Mouse (Mus musculus) kidney, embryonic 14.5 days (tissue): ENCODE data around the gene Fut8. TPM values are rescaled to one million over a fixed set of nuclear protein-coding genes. Genes with fewer than 3 reads are reported as not detected.

ENCODE experiments used
- ATAC-seq: fragments of 200-750 bp; cut with Nextera tagmentation; 2 replicates; pipeline ENCODE4 v1.8.0; 2017; ENCODE audit warnings: moderate number of reproducible peaks, mild to moderate bottlenecking, moderate TSS enrichment, moderate library complexity; ENCODE audit not compliant: low FRiP score, low TSS enrichment
- H3K27ac ChIP-seq: fragments of 300-500 bp; sonication (generic); 2 replicates; pipeline ENCODE4 v1.5.1; 2014; ENCODE audit warnings: low read depth, mild to moderate bottlenecking, low read length, moderate library complexity, mixed read lengths
- H3K27me3 ChIP-seq: fragments of 300-500 bp; sonication (generic); 2 replicates; pipeline ENCODE4 v1.6.1; 2014; ENCODE audit warnings: mild to moderate bottlenecking, low read length; ENCODE audit not compliant: control insufficient read depth, insufficient read depth
- H3K36me3 ChIP-seq: fragments of 300-500 bp; sonication (generic); 2 replicates; pipeline ENCODE4 v1.6.1; 2014; ENCODE audit warnings: low read length, mixed read lengths; ENCODE audit not compliant: control insufficient read depth, insufficient read depth
- H3K4me1 ChIP-seq: fragments of 300-500 bp; sonication (generic); 2 replicates; pipeline ENCODE4 v1.6.1; 2014; ENCODE audit warnings: low read length, mixed read lengths; ENCODE audit not compliant: control insufficient read depth, insufficient read depth
- H3K4me2 ChIP-seq: fragments of 300-500 bp; sonication (generic); replicated peaks from 2 replicates; pipeline ENCODE4 v1.6.1; 2014; ENCODE audit warnings: low read depth, mild to moderate bottlenecking, low read length
- H3K4me3 ChIP-seq: fragments of 300-500 bp; sonication (generic); 2 replicates; pipeline ENCODE4 v1.5.1; 2014; ENCODE audit warnings: mild to moderate bottlenecking, low read length
- H3K9ac ChIP-seq: fragments of 300-500 bp; sonication (generic); 2 replicates; pipeline ENCODE4 v1.6.1; 2014; ENCODE audit warnings: low read depth, mild to moderate bottlenecking, low read length, moderate library complexity
- H3K9me3 ChIP-seq: fragments of 300-500 bp; sonication (generic); 2 replicates; pipeline ENCODE4 v1.6.1; 2016; ENCODE audit warnings: low read length; ENCODE audit not compliant: control insufficient read depth
- WGBS: fragments of 180-500 bp; shearing (Covaris S2); extraction: QIAGEN DNeasy Blood & Tissue Kit; methylation state at CpG from one replicate; pipeline ENCODE4 v1.1.7; 2014; 5-methylcytosine and 5-hydroxymethylcytosine counted together
- polyA plus RNA-seq: library from polyadenylated mRNA; unstranded; fragments of >200 nt; fragmentation: Nextera tagmentation; extraction: Ambion mirVana; gene quantifications from 2 replicates; pipeline ENCODE4 v1.2.1, GENCODE M21; 2014

Gene Fut8
- polyA plus RNA-seq, 1 experiment from 2014 or later = 25.7 TPM

GRCm38 (mm10) chr12:77491478-77491877 is 253.6 kb downstream of the Fut8 start:
- Histone ChIP-seq H3K4me2 (no peak overlapping the region), H3K9me3 (no peaks in the 10 kb centered on the region), H3K4me1 (no peaks in the 10 kb centered on the region), H3K27ac (no peak overlapping the region), H3K4me3 (no peak overlapping the region), H3K27me3 (no peaks in the 10 kb centered on the region), H3K9ac (no peak overlapping the region), H3K36me3 (no peaks in the 10 kb centered on the region)
- no peak for ATAC-seq
- 80% methylated on average over 3 of the region's 3 CpGs for WGBS

GRCm38 (mm10) chr12:77495781-77496180 is 257.9 kb downstream of the Fut8 start:
- Histone ChIP-seq H3K4me1 (no peaks in the 10 kb centered on the region), H3K4me2 (no peak overlapping the region), H3K4me3 (no peak overlapping the region), H3K9me3 (no peaks in the 10 kb centered on the region), H3K36me3 (no peaks in the 10 kb centered on the region), H3K27ac (no peak overlapping the region), H3K27me3 (no peaks in the 10 kb centered on the region), H3K9ac (no peak overlapping the region)
- 97% methylated on average over 1 of the region's 1 CpGs for WGBS
- ATAC-seq = no peak

GRCm38 (mm10) chr12:77498153-77498552 is 260.2 kb downstream of the Fut8 start:
- 81% methylated on average over 2 of the region's 2 CpGs for WGBS

GRCm38 (mm10) chr12:77500439-77501055 is 262.6 kb downstream of the Fut8 start:
- H3K27ac ChIP-seq = no peak overlapping the region
- H3K4me1 ChIP-seq = no peaks in the 10 kb centered on the region
- peak; percentile 36; the same call in 1 of the 2 replicates for ATAC-seq
- no peak overlapping the region for H3K4me2 ChIP-seq
- no peak overlapping the region for H3K4me3 ChIP-seq
- H3K9me3 ChIP-seq = no peaks in the 10 kb centered on the region
- WGBS = 35% methylated on average over 5 of the region's 5 CpGs
- H3K9ac ChIP-seq = no peak overlapping the region
- H3K27me3 ChIP-seq = no peaks in the 10 kb centered on the region
- no peaks in the 10 kb centered on the region for H3K36me3 ChIP-seq

More at GRCm38 (mm10) chr12:77498153-77498552, 260.2 kb downstream of the Fut8 start:
- Histone ChIP-seq H3K4me3 (no peak overlapping the region), H3K9ac (no peak overlapping the region), H3K4me2 (no peak overlapping the region), H3K36me3 (no peaks in the 10 kb centered on the region), H3K9me3 (no peaks in the 10 kb centered on the region), H3K4me1 (no peaks in the 10 kb centered on the region), H3K27me3 (no peaks in the 10 kb centered on the region), H3K27ac (no peak overlapping the region)
- no peak for ATAC-seq

GRCm38 (mm10) chr12:77501466-77502240 is 263.7 kb downstream of the Fut8 start:
- H3K4me1 ChIP-seq = no peaks in the 10 kb centered on the region
- no peak overlapping the region for H3K4me2 ChIP-seq
- H3K36me3 ChIP-seq = no peaks in the 10 kb centered on the region
- H3K27me3 ChIP-seq = no peaks in the 10 kb centered on the region
- H3K4me3 ChIP-seq = no peak overlapping the region
- no peak overlapping the region for H3K9ac ChIP-seq
- H3K27ac ChIP-seq = no peak overlapping the region
- 49% methylated on average over 7 of the region's 7 CpGs for WGBS
- ATAC-seq = no peak
- H3K9me3 ChIP-seq = no peaks in the 10 kb centered on the region

- Histone ChIP-seq H3K27me3 (no peaks in the 10 kb centered on the region), H3K4me3 (no peak overlapping the region), H3K4me1 (no peaks in the 10 kb centered on the region), H3K9me3 (no peaks in the 10 kb centered on the region), H3K27ac (no peak overlapping the region), H3K9ac (no peak overlapping the region), H3K36me3 (no peaks in the 10 kb centered on the region), H3K4me2 (no peak overlapping the region)
- peak; percentile 65; the same call in 1 of the 2 replicates for ATAC-seq
- 70% methylated on average over 3 of the region's 3 CpGs for WGBS
Measured at GRCm38 (mm10) chr12:77502243-77502642, 264.3 kb downstream of the Fut8 start.

GRCm38 (mm10) chr12:77505431-77505830 is 267.5 kb downstream of the Fut8 start:
- no peak for ATAC-seq
- Histone ChIP-seq H3K4me3 (no peak overlapping the region), H3K27ac (no peak overlapping the region), H3K4me1 (no peaks in the 10 kb centered on the region), H3K9me3 (no peaks in the 10 kb centered on the region), H3K27me3 (no peaks in the 10 kb centered on the region), H3K4me2 (no peak overlapping the region), H3K9ac (no peak overlapping the region), H3K36me3 (no peaks in the 10 kb centered on the region)
- 94% methylated on average over 2 of the region's 2 CpGs for WGBS

- Histone ChIP-seq H3K9me3 (no peaks in the 10 kb centered on the region), H3K36me3 (no peaks in the 10 kb centered on the region), H3K27me3 (no peaks in the 10 kb centered on the region), H3K9ac (no peak overlapping the region), H3K4me1 (no peaks in the 10 kb centered on the region), H3K4me2 (no peak overlapping the region), H3K4me3 (no peak overlapping the region), H3K27ac (no peak overlapping the region)
- ATAC-seq = no peak
- WGBS = 91% methylated on average over 24 of the region's 24 CpGs
Measured at GRCm38 (mm10) chr12:77507770-77508169, 269.8 kb downstream of the Fut8 start.

GRCm38 (mm10) chr12:77510758-77511157 is 272.8 kb downstream of the Fut8 start:
- Histone ChIP-seq H3K9me3 (no peaks in the 10 kb centered on the region), H3K9ac (no peak overlapping the region), H3K4me1 (no peaks in the 10 kb centered on the region), H3K4me3 (no peak overlapping the region), H3K36me3 (no peaks in the 10 kb centered on the region), H3K27ac (no peak overlapping the region), H3K4me2 (no peak overlapping the region), H3K27me3 (no peaks in the 10 kb centered on the region)
- ATAC-seq = no peak
- WGBS = 89% methylated on average over 7 of the region's 7 CpGs
